Mouse (Mus musculus): ENCODE measurements around the gene Rpp25l.
"Not testable (repeated sequence)": the region's sequence is repeated elsewhere in the genome, so short reads cannot be mapped to it uniquely, and the experiment has no call there.

The Rpp25l gene

DNA sequence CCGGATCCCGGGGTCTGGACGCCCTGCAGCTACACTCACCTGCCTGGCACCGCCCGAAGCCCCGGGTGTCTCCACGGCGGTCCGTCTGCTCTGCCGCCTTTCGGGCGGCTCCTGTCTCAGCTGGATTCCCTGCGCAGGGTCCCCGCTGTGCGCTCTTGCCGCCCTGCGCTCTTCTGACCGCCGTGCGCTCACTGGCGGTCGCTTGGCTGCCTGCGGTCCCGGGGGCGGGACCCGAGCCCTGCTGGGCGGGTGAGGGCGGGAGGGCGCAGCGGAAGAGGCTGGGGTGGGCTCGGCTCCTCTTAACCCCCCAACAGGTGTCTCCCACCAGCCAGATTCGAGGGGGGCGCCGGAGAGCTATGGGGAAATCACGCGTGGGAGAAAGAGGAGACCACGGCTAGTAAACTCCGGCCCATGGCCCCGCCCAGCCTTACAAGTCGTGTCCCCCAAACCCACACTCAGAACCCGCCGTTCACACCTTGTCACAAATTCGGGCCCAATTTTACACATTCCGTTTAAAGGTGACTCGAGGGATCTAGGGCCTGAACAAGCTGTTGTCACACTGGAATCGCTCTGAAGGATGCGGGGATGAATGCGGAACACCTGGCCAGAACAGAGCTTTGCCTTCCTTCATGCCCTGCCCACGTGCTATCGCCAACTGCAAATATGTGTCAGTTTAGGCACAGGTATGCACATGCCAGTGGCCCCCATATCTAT, 17.9 kb upstream of the Rpp25l start, which contains the start of gene Arid3c:
Gene Arid3c (minus strand): TSS at position 91 of the 714 bp plus-strand sequence.
- no peak for DNase-seq

DNA sequence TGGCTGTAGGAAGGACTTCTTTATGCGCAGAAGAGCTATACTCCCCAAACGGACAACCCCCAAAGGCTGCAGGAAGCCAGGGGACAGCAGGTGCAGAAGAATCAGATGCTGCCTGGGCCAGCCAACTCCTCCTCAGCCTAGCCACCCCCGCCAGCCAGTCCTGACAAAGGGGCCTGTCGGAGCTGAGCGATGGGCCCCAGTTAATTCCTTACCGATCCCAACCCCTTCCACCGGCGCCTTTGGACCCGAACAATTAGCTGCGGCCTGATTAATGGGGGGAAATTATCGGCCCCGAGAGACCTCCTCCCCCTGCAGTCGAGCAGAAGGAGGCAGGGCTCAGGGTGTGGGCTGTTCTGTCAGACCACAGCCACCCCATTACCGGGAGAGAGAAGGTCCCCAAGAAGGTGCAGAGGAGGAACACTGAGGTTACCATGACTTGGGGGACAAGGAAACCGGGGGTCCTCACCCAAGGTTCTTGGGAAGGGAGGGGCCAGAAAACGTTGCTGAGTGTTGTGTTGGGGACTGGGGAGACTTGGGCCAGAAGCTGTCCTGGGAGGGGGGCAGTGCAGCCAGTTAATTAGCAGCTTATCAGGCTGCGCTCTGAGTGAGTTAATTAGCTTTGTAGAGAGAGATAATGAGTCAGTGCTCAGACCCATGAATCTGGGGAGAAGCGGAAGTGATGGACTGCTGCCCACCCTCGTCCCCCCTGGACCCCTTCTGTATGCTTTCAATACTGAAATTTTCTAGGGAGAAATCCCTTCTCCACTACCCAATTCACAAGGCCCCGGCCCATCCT, 13.7 kb upstream of the Rpp25l start:
- DNase-seq = no peak

DNA sequence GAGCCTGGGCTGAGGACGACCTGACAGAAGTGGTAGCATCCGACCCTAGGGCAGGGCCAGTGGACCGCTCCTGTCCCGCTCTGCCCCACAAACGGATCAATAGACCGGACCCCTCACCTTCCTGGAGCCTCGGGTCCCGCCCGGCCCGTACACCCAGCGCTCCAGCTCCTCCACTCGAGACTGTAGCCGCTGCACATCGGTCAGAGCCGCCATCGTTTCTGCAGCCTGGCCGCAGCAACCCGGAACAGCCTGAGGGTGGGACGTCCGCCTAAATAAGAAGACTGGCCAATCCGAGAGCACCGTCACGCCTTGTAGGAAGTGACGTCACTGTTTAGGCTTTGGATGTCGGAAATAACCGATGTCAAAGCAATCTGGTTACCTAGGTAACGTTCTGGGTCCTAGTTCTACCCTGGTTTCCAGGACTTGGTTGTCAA, 9.6 kb upstream of the Rpp25l start, which contains the start of gene Dctn3:
Gene Dctn3 (minus strand): TSS at position 253 of the 434 bp plus-strand sequence.
- peak; percentile 89 for DNase-seq

DNA sequence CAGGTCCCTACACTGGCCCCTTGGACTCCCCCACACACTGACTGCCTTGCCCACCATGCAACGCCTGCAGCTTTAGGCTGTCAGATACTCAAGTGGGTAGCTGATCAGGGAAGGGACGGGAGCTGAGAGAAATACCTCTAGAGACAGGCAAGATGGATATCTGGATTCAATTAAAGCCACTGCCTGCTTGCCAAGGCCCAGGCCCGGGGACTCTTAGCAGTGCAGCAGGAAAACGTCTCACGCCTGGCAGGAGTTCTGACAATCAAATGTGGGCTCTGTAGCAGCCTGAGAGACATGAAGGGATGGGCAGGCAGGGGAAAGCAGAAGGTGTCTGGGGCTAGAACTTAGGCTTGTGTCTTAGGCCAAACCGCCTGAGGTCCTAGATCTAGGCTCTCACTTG, 3.5 kb upstream of the Rpp25l start:
- DNase-seq = no peak

DNA sequence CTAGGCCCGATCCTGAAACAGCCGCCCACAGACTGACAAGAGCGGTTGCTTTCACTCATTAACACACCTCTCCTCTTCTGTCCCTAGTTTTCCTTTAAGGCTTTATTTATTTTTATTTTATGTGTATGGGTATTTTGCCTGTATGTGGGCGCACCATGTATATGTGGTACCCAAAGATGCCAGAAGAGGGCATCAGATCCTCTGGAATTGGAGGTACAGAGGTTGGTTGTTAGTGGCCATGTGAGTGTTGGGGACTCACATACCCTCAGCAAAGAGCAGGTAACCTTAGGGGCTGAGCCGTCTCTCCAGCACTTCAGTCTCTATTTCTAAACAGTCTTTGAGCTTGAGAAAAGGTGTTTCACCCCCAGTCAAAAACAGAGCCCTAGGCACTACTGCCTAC, 2.3 kb upstream of the Rpp25l start:
- DNase-seq = no peak

DNA sequence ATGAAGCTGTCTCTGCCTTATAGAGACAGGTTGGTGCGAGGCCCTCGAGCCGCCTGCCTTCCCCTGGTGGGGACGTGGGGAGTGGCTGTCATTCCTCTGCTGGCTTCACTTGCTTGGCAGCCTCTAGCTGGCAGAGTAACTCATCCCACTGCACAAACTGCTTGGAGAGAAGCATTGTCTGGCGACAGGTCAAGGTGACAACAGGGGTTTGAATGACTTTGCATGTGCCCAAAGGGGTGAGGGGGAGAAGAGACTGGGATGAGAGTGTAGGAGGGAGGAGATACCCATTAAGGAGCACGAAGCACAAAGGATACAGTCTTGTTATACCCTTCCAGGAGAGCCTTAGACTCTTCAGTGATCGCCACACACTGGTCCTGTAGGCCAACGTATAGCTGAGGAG, 1.7 kb upstream of the Rpp25l start:
- no peak for DNase-seq

DNA sequence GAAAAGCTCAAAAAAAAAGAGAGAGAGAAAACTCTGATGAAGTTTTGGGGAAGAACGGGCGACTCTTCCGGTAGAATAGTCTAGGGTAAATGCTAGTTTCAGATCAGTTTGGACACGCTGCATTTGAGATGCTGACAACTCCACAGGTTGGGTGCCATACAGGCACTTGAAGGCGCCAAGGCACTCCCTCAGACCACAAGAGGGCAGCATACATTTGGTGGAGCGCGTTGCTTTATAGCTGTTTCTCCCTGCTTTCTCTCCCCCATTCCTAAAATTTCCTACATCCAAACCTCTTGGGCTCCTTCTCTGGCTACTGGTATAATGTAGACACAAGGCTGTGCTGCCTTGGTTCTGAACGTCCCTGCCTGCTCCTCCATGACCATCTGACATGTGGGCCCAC, 942 bp upstream of the Rpp25l start:
- peak; percentile 69 for DNase-seq

DNA sequence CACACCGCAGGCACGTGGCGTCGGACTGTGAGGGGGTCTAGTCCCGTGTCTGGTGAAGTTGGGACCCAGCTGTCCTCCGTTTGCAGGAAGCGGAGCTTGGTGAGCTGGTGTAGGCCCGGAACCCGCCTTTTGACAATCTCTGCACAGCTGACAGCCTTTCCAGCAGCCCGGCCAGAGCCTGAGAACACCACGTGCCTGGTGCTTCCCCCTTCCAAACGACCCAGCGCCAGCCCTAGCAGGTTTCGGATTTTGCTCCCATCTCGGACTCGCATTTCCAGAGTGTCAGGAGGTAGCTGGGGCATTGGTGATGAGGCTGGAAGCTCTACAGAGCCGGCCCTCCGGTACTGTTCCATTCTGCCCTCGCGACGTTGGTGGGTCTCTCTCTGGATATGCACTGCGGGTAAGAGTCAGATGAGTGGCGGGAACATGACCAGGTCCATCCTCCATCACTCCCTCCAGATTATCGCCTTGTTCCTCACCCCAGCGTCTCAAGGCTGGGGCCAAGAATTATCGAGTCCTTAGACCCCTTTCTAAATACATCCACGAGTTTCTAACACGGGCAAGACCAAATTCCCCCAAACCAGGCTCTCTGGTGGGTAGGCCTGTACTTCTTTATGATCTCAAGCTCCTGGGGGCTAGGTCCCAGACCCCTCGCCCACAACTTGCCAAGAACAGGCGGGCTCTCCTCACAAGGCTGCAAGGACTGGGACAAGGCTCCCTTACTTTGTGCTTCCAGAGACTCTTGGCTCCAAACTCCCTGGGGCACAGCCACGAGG, 725 bp downstream of the Rpp25l start:
- DNase-seq = no peak

DNA sequence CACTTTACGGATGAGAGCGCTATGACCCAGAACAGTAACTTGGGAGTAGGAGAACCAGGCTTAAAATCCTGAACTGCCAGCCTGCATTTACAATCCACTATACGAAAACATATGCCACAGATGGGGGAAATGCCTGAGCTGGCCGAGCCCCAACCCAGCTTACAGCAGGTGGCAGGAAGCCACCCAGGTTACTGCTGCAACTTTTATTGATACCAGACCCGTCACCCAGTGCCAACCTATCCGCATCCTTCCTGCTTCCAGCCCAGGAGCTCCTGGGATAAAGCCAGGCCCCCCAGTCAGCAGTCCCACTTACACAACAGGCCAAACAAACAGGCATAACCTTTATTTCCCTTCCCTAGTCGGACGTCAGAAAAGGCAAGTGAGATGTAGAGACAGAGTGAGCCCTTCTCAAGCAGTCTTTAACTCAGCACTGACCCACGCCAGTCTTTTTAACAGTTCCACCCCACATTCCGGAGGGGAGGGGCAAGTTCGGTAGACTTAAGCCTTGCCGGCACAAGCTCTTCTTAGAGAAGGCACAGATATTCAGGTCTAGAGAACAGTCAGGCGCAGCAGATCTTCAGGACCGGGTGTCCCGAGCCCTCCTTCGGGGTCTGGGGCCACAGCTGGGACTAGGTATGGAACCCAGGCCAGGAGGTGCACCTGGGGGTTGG, 1.5 kb downstream of the Rpp25l start:
- no peak for DNase-seq

DNA sequence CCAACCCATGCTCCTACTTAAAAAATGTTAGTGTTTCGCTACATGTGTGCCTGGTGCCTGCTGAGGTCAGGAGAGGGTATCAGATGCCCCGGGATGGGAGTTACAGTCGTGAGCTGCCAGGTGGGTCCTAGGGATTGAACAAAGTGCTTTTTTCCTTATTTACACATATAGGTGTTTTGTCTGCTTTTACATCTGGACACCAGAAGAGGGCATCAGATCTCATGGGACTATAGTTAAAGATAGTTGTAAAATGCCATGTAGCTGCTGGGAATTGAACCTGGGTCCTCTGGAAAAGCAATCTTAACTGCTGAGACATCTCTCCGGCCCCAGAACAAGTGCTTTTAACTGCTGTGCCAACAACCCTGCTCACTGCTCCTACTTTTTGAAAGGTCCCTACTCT, 3.1 kb downstream of the Rpp25l start:
- no peak for DNase-seq

DNA sequence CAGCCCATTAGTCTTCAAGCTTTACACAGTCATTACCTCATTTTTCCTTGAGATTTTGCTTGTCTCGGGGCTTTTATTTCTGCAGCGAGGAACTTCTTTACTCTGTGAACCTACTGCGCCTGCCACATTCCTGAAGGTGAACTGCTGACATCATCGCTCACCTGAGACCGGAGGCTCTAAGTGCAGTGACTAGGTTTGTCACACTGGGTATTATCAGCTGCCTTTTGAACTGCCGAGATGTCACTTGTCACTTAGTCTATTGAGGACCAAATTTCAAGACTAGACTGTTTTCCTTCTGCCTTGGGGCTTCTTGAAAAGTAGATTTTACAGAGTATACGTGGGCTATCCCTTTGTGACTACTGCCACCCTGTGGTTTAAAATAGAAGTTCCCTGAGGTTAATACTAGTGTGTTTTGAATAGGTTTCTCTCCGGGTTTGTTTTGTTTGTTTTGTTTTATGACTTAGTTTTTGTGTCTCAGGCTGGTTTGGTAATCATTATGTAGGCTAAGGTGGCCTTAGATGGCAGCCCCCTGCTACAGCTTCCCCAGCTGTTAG, 5.1 kb downstream of the Rpp25l start:
- no peak for DNase-seq

DNA sequence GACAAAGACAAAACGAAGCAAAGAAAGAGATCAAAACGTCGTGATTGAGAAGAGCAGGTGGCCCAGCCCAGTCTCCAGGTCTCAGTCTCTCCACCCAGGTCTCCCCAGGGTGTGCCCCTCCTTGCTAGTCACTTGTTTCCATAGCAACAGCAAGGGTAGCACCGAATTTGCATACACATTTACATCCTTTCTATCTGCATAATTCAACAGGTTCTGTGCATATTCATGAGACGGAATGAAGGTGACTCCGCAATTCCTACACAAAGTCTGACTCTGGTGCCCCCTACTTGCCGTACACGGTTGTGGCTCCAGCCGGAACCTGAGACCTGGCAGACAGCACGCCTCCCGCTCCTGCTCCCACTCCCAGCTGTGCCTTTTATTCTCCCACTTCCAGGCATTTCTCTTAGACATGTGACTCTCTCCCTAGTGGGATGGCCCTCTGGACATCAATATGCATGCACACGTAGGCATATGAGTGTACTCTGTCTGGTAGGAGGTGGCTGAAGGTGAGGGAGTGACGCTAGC, 6.3 kb downstream of the Rpp25l start:
- DNase-seq = peak; percentile 72

DNA sequence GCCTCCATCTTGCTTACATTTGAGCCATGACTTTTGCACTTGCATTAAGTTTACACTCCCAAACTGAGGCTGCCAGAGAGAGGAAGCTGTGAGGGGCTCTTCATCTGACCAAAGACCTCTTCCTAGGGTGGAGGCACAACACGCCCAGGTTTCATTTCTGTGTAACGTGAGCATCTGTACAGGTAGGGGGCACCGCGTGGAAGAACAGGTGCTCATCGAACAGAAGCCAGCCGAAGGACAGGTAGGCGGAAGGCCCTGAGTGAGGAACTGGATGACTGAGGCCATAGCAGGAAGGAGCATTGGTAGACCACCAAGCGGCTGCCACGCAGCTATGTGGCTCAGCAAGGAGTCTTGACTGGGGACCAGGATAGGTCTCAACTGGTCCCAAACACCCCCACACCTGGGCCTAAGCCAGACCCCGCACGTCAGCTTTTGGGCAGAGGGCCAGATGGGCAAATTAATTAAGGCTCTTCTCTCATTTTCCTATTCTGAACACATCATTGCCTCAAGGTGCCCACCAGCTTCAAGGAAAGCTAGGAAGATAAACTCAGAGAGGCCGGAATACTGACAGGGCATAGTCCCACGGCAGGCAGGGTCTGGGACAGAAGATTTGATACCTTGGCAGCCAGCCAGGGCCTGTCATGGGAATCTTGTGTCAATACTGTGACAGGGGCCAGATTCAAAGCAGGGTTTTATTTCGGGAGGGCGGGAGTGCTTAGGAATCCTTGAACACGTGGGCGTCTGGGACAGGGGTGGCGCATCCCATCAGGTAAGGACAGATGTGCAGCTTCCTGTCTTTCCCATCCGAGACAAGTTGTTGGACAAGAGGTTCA, 7.2 kb downstream of the Rpp25l start:
- DNase-seq = no peak

DNA sequence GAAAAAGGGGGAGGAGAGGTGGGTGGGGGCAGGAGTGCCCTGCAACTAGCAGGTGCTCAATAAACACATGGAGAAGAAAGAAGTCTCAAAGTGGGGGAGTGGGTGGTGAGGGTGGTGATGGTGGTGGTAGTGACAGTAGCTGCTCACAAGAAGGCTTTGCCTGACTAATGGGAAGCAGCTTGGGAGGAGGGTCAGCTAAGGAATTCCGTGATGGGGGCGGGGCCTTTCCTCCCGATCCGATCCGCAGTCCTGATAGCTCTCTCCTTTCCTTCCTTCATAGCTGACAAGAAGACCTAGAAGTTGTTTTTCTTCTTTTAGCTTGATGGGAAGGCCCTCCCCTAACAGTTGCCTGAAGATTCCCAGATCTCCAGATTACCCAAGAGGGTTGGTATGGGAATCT, 8.7 kb downstream of the Rpp25l start:
- no peak for DNase-seq

DNA sequence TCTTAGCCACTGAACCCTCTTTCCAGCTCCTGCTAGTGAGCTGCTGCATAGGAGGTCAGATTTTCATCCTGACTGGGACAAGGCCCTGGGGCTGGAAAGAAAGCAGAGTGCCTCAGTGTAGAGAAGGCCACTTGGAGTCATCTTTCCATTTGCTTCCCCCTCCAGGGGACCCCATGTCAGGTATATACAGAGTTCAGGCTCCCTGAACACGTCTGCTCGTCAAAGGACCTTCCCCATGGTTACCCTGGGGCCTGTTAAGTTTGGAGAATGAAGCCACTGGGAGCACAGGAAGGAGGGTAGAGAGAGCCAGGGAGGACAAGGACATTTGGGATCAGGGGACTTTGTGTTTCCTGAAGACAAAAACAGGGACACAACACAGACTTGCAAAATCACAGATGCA, 11.1 kb downstream of the Rpp25l start:
- DNase-seq = not testable (repeated sequence)

DNA sequence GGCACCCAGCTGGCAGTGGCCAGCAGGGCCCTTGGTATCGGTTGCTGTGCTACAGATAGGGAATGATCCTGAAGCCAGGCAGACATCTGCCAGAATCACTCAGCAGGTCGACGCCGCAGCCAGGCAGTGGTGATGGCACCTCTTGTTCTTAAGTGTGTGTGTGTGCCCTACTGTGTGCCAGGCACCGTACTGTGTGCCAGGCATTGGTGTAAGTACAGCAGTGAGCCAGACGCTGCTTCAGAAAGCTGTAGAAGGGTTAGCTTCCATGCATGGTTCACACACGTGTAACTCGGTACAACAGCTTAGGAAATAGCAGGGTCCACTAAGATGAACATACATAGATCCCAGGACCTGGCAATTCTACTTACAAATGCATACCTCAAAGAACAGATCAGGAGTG, 13.1 kb downstream of the Rpp25l start:
- DNase-seq = not testable (repeated sequence)

DNA sequence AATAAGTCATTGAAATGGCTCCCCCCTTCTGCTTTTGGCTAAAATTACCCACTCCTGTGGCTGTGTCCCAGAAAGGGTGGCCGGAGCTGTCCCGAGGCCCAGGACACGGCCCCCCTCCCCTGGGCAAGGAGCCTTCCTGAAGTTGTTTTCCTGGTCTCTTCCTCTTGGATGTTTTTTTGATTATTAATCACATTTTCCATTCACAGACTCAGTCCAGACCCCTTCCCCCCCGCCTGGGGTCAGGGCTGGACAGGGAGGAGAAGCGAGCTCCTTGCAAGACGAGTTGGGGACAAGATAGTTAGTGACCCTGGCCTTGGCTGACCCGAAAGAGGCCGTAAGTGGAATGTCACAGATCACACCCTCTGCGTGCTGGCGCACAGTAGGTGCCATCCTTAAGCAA, 13.6 kb downstream of the Rpp25l start, which contains the start of gene Il11ra1:
Gene Il11ra1 (plus strand): TSS at position 207 of the 400 bp plus-strand sequence.
- not testable (repeated sequence) for DNase-seq

DNA sequence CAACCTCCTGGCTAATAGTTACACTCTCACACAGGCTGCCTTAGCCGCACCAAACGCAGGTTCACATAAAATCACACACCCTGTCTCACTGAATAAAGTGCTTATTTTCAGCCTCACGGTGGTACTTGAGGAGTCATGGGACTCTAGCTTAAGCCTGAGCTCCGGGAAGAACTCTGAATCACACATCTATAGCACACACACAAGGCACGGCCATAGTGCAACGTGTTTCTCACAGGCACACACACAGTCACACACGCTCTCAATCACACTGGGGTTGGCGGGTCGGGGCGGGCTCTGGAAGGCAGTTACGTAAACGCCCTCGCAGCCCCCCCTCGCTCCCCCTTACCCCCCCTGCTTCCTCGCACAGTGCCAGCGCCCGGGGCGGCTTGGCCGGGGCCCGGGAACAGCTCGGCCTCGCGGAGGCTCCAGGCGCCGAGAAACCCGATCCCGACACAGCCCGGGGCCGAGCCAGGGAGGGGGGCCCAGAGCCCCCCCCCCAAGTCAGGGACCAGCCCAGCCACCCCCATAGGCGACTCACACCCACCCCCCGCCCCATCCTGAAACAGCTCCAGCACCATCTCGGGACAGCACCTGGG, 14.8 kb downstream of the Rpp25l start:
- DNase-seq = not testable (repeated sequence)

DNA sequence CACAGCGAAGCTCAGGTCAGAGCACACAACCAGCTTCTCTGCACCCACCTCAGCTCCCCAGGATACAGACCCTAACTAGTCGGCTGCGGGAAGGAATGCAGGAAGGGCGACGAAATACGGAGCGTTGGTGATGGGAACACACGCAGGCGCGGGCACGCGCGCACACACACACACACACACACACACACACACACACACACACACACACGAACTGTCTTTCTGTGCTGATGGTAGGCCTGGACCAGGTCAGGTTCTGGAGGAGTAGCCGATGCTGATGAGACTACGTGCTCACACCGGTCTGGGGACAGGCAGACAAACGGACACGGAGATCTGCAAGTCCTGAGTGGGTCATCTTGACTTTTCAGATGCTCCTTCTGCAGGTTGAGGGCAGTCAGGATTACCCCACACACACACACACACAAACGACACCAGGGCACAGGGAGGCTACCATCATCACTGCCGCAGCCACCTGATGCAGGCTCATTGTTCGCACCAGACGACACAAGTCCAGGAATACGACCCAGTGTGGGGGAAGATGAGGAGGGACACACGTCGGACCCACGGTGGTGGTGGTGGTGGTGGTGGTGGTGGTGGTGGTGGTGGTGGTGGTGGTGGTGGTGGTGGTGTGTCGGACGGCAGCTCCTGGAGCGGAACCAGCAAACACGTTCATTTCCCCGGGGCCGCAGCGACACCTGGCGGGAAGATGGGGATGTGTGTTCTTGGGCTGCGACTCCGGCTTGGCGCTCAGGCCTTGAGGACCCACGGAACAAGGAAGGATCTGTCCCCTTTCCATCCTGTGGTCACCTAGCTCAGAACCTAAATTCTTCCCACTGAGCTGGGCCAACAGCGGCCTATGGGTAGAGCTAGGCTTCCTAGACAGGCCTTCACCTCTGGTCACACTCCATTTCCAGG, 16.1 kb downstream of the Rpp25l start, which contains the start of gene Cntfr:
Gene Cntfr (minus strand): TSS at position 160 of the 912 bp plus-strand sequence.
- peak; percentile 70 for DNase-seq
